Mouse (Mus musculus): ENCODE measurements at regions not wholly inside any gene's neighbourhood (a gene's known extent, or its start where the extent isn't known, plus 50 kb on each side); places are given as distances from the start of the nearest gene placed in this dataset.
A peak's percentile ranks its signal among the peaks of the same experiment; 100 is the strongest.
"Not testable (repeated sequence)": the region's sequence is repeated elsewhere in the genome, so short reads cannot be mapped to it uniquely, and the experiment has no call there.

DNA sequence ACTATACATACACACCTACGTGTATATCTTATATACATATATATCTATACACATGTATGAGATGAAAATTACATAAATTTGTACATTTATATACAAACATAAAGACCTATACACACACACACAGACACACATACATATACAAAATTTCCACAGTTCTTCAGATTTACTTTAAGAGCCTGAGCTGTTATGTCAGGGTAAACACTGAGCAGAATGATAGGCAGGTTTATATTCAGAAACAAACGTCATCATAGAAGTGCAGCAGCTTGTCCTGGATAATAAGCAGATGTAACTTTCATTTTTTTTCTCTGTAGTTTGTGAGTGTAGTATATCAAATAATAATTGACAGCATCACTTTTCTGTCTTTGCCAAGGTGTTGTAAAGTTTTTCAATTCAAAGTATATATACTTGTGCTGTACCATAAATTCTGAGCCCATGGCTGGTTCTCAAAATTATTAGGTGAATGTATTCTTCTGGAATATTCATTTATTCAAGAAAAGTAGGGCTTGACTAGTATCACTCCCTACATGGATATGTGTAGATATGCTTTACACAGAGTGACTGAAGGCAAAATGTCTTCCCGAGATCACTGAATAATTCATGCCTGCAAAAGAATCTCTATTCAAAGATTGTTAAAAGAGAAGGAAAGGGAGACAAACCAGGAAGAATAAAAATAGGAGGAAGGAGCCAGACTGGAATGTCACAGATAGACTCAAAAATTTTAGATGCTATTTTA is 583.8 kb upstream of the Brinp3 start:
- no peak for DNase-seq (ENCODE audit: inconsistent age in 2 of 2, low spot score in 1 of 2)

DNA sequence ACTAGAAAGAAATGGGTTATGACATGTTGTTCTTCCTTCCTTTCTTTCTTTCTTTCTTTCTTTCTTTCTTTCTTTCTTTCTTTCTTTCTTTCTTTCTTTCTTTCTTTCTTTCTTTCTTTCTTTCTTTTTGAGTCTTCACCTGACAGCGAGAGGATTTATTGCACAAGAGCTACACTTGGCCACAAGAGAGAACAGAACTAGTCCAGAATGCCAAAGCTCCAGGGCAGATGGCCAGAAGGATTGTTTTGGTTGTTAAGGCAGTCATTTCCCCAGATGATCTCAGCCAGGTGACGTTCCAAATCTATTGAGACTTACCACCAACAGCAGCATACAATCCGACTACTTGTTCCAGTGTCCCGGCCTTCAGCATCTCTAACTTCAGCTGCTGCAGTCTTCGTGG is 558.8 kb upstream of the Brinp3 start:
- DNase-seq (ENCODE audit: inconsistent age in 2 of 2, low spot score in 1 of 2): peak in 1 of 2 experiments; percentile 20

DNA sequence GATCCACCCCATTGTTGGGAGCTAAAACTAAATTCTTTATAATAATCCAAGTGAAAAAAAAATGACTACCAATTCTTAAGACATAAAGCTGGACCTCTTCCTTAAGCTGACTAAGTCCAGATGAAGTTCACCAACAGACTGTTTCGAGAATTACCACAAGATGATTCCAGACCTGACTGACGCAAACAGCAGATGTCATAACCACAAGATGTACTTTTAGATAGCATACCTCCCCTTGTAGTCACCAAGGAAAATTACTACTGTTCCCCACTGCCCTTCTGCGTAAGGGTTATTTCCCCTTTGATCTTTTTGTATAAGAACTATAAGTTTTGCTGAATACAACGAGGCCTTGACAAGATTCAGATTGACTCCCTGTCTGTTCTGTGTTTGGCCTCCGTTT is 536.8 kb upstream of the Brinp3 start:
- DNase-seq (ENCODE audit: inconsistent age in 2 of 2, low spot score in 1 of 2): not testable (repeated sequence)

DNA sequence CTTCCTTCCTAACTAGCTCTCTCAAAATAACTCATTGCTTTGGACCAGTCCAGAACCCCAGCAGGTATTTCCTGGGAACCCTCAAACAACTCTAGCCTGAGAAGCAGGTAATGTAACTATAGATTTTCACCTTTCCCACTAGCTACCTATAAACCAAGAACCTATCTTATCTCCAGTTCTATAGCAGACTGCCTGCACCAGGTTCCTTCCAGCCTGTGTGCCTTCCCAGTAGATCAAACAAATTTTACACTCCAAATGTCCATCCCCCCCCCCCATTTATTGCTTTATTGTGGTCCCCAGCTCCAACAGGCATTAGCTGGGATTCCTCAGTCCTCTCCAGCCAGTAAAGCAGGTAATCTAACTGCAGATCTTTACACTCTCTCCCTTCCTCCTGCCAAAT is 532.3 kb upstream of the Brinp3 start:
- DNase-seq (ENCODE audit: inconsistent age in 2 of 2, low spot score in 1 of 2): no peak

DNA sequence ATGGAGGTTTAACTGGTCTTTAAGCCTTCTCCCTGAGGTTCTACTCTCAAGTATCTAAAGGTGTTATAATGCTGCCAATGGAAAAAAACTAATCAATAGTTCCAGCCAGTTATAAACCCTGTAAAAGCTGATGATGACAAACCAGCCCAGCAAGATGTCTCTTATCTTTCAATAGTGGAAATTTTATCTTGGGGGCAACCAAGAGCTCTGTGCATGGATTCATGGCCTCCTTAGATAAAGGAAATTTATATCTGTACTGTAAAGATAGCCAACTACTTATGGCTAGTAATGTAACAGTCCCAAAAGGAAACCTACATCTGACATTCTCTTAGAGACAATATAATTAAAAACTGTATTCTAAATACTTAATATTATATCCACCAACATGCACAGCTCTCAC is 526.5 kb upstream of the Brinp3 start:
- no peak for DNase-seq (ENCODE audit: inconsistent age in 2 of 2, low spot score in 1 of 2)

DNA sequence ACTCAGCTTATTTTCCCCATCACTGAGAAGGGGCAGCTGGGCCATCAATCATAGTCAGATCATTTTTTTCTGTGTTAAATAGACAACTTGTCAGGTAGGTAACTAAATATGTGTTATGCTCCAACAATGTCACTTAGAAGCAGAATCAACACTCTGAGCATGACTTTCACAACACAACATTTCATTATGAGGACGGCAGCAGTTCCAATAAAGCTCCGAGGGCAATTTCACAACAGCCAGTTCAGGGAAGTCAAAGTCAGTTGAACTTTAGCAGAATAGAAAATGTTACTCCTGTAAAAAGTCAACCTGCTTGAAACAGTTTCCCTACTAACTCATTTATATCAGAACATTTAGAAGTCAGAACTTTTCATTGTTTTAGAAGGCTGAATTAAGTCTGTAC is 522.1 kb upstream of the Brinp3 start:
- peak in 1 of 2 experiments; percentile 55 for DNase-seq (ENCODE audit: inconsistent age in 2 of 2, low spot score in 1 of 2)

DNA sequence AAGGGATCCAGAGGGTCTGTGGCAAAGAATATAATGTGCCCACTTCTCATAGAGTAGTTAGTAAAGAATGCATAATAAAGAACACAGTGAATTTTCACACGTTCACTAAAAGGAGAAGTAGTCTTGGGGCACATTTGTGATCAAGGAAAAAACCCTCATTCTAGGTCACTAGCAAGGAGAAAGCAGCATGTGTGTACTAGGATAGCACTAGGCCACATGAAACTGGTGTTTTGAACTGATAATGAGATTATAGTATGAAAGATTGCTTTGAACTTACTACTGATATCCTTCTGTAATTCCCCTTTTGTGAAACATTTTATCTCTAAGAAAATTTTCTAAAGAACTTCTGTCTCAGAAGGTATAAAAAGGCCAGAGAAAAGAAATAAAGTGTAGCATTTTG is 492.6 kb upstream of the Brinp3 start:
- DNase-seq (ENCODE audit: inconsistent age in 2 of 2, low spot score in 1 of 2): no peak

DNA sequence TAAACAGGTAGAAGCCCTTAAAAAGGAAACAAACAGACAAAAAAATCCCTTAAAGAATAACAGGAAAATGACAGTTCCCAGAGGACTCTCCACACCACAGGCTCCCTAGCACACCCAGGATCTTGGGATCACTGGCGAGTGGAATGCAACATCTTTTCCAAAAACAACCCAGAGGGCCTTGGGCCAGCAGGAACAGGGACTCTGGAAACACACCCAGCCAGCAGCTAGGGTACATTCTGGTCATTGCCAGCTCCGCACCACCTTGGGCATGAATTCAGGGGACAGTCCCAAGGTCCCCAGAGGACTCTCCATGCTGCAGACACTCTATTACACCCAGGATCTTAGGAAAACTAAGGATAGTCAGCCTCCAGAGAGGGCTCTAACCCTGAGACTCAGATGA is 479.5 kb upstream of the Brinp3 start:
- DNase-seq (ENCODE audit: inconsistent age in 2 of 2, low spot score in 1 of 2): no peak

DNA sequence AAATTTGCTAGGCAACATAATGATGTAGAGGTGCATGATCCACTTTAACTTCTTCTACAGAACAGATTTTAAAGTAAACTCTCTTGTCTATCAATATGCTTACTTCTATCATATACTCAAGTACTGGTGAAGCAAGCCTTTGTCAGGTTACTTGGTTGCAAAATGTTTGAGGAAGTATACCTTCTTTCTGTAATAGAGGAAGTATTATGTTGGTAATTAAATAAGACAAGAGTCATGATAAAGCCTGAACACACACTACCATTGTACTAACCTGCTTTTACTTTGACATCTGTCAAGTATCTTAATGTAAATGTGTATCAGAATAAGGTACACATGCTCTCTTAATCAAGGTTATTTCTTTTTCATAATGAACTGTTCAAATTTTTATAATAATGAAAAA is 467.9 kb upstream of the Brinp3 start:
- no peak for DNase-seq (ENCODE audit: inconsistent age in 2 of 2, low spot score in 1 of 2)

DNA sequence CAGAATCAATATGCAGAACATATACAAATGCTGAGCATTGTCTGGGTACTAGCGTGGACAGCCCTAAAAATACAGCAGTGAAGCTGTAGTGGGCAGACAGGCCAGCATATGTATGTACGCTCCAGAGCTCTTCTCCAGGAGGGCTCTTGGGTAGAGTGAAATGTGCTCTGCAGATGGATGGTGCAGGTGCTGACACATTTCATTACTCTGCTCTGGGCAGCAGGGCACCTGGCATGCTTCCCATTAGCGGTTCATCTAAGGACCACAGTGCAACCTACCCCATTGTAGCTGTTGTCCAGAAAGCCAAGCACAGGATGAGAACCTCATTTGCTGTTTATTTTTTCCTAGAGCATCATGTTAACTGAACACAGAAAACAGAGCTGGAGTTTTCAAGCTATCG is 466.9 kb upstream of the Brinp3 start:
- no peak for DNase-seq (ENCODE audit: inconsistent age in 2 of 2, low spot score in 1 of 2)

DNA sequence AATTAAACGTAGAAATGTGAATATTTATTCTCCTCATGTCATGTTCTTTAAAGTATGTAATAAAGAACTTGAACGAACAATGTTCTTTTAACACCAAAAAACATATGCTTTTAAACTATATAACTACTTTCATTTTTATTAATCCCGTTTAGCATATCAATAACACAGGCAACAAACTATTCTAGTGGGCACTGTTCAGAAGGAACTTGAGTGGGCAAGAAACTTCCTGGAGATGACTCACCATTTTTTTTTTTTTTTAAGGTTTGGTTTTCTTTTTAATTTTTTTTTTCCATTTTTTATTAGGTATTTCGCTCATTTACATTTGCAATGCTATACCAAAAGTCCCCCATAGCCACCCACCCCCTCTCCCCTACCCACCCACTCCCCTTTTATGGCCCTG is 462.2 kb upstream of the Brinp3 start:
- DNase-seq (ENCODE audit: inconsistent age in 2 of 2, low spot score in 1 of 2): not testable (repeated sequence)

DNA sequence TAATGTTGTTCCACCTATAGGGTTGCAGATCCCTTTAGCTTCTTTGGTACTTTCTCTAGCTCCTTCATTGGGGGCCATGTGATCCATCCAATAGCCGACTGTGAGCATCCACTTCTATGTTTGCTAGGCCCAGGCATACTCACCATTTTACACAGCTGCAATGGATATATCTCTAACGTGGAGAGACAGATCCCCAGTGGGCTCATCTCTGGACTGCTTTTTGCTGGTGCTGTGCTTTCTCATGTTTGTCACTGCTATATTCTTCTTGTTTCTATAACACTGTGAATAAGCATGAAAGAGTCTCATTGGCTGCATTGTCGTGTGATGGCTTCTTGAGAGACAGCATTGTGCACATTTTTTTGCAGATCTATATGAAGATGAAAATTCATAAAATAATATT is 461.6 kb upstream of the Brinp3 start:
- DNase-seq (ENCODE audit: inconsistent age in 2 of 2, low spot score in 1 of 2): not testable (repeated sequence)

DNA sequence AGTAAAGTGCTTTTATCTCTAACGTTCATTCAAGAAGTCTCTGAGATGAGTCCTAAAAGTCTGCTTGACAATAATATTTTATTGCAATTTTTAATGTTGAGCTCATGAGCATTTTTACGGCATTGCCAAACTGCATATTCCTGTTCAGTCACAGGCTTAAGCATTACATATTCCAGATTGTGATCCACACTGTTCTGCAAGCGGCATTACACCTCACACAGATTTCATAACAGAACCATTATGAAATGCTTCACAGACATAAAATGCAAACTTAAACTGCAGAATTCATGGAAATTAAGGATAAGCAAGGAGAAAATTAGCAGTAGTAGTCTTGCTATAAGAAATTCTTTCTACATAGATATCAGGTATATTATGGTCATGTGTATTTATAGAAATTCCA is 442.1 kb upstream of the Brinp3 start:
- no peak for DNase-seq (ENCODE audit: inconsistent age in 2 of 2, low spot score in 1 of 2)
